Mouse (Mus musculus) forebrain, postnatal 0 days (tissue): ENCODE results near the gene Srsf2. TPM values are rescaled to one million over a fixed set of nuclear protein-coding genes. Genes with fewer than 3 reads are reported as not detected.
"Not testable (repeated sequence)": the region's sequence is repeated elsewhere in the genome, so short reads cannot be mapped to it uniquely, and the experiment has no call there.

Experiments used
- ATAC-seq: fragments of 200-750 bp; cut with Nextera tagmentation; 2 replicates; pipeline ENCODE4 v1.8.0; 2017; ENCODE audit warnings: mild to moderate bottlenecking, moderate library complexity
- DNase-seq: peaks from one replicate; pipeline ENCODE4 v3.0.0-alpha.2; 2015
- H3K27ac ChIP-seq: fragments of 300-500 bp; sonication (generic); 2 replicates; pipeline ENCODE4 v1.5.1; 2014; ENCODE audit warnings: low read depth, mild to moderate bottlenecking, antibody characterized with exemption, low read length, moderate library complexity, mixed read lengths
- H3K27me3 ChIP-seq: fragments of 300-500 bp; sonication (generic); 2 replicates; pipeline ENCODE4 v1.6.1; 2014; ENCODE audit warnings: mild to moderate bottlenecking, low read length, mixed read lengths; ENCODE audit not compliant: insufficient read depth
- H3K36me3 ChIP-seq: fragments of 300-500 bp; sonication (generic); 2 replicates; pipeline ENCODE4 v1.6.1; 2014; ENCODE audit warnings: mild to moderate bottlenecking, moderate library complexity; ENCODE audit not compliant: insufficient read depth
- H3K4me1 ChIP-seq: fragments of 300-500 bp; sonication (generic); 2 replicates; pipeline ENCODE4 v1.6.1; 2014; ENCODE audit warnings: antibody characterized with exemption; ENCODE audit not compliant: insufficient read depth
- H3K4me2 ChIP-seq: fragments of 300-500 bp; sonication (generic); 2 replicates; pipeline ENCODE4 v1.6.1; 2014; ENCODE audit warnings: low read depth, mild to moderate bottlenecking, moderate library complexity
- H3K4me3 ChIP-seq: fragments of 300-500 bp; sonication (generic); 2 replicates; pipeline ENCODE4 v1.5.1; 2014; ENCODE audit warnings: low read depth, low read length, mixed read lengths
- H3K9ac ChIP-seq: fragments of 300-500 bp; sonication (generic); 2 replicates; pipeline ENCODE4 v1.6.1; 2014; ENCODE audit warnings: mild to moderate bottlenecking
- H3K9me3 ChIP-seq: fragments of 300-500 bp; sonication (generic); 2 replicates; pipeline ENCODE4 v1.6.1; 2016; ENCODE audit warnings: low read length
- CTCF ChIP-seq: sonication (generic); IDR thresholded peaks from 2 replicates; pipeline ENCODE4 v1.5.1; 2016; ENCODE audit warnings: antibody characterized with exemption, control low read depth, low read depth
- WGBS: fragments of 180-500 bp; shearing (Covaris S2); extraction: QIAGEN DNeasy Blood & Tissue Kit; methylation state at CpG from one replicate; pipeline ENCODE4 v1.1.7; 2014; 5-methylcytosine and 5-hydroxymethylcytosine counted together
- polyA plus RNA-seq: library from polyadenylated mRNA; unstranded; fragments of >200 nt; fragmentation: Nextera tagmentation; extraction: Ambion mirVana; gene quantifications from 2 replicates; pipeline ENCODE4 v1.2.1, GENCODE M21; 2015
- total RNA-seq: library from RNA; depleted of rRNA; stranded (reverse); fragments of >200 nt; gene quantifications from 2 replicates; pipeline ENCODE4 v1.2.3, GENCODE M21; 2014; rRNA removed

Srsf2 gene
- 249 and 262 TPM in 2 replicates for total RNA-seq
- polyA plus RNA-seq: 477 and 486 TPM in 2 replicates

- ATAC-seq (peak; percentile 88), DNase-seq (peak; percentile 99)
- H3K9ac ChIP-seq: peak within 1 kb of the TSS; percentile 95
- peaks cover 20% of the 10 kb centered on the region for H3K4me1 ChIP-seq
- TF ChIP-seq CTCF: no peak
- H3K4me3 ChIP-seq: peak within 1 kb of the TSS; percentile 99
- WGBS: under 1% methylated on average over 59 of the region's 74 CpGs
- peaks cover 9% of the 10 kb centered on the region for H3K36me3 ChIP-seq
- H3K9me3 ChIP-seq: no peaks in the 10 kb centered on the region
- no peaks in the 10 kb centered on the region for H3K27me3 ChIP-seq
- peak within 1 kb of the TSS; percentile 99 for H3K27ac ChIP-seq
- peak within 1 kb of the TSS; percentile 76 for H3K4me2 ChIP-seq
These were observed at the start of gene Srsf2 for GRCm38 (mm10) chr11:116852891-116853511. TSS of gene Srsf2 (minus strand) at chr11:116853094.

- not testable (repeated sequence) for H3K27ac ChIP-seq, H3K36me3 ChIP-seq, DNase-seq, H3K9ac ChIP-seq, H3K4me2 ChIP-seq, H3K4me1 ChIP-seq, H3K4me3 ChIP-seq, H3K9me3 ChIP-seq, ATAC-seq
- WGBS: 84% methylated on average over 10 of the region's 10 CpGs
- H3K27me3 ChIP-seq: peaks cover 12% of the 10 kb centered on the region
These were observed 49.7 kb upstream of the Srsf2 start for GRCm38 (mm10) chr11:116902588-116902987.

- DNase-seq (no peak), ATAC-seq (no peak)
- Histone ChIP-seq H3K9me3 (no peaks in the 10 kb centered on the region), H3K4me1 (no peaks in the 10 kb centered on the region), H3K36me3 (no peaks in the 10 kb centered on the region), H3K27ac (no peak overlapping the region), H3K9ac (no peak overlapping the region), H3K4me2 (no peak overlapping the region), H3K27me3 (peaks cover 1% of the 10 kb centered on the region; the same call in 1 of the 2 replicates), H3K4me3 (no peak overlapping the region)
- TF ChIP-seq CTCF: no peak
- 81% methylated on average over 12 of the region's 12 CpGs for WGBS
These were observed 46.4 kb upstream of the Srsf2 start for GRCm38 (mm10) chr11:116899247-116899646.

GRCm38 (mm10) chr11:116895402-116895801, 42.5 kb upstream of the Srsf2 start:
- no peak overlapping the region for H3K4me3 ChIP-seq
- no peaks in the 10 kb centered on the region for H3K27me3 ChIP-seq
- no peak for ATAC-seq
- H3K9me3 ChIP-seq: no peaks in the 10 kb centered on the region
- TF ChIP-seq CTCF: no peak
- H3K27ac ChIP-seq: no peak overlapping the region
- WGBS: 51% methylated on average over 3 of the region's 3 CpGs
- no peak overlapping the region for H3K4me2 ChIP-seq
- no peaks in the 10 kb centered on the region for H3K4me1 ChIP-seq
- DNase-seq: no peak
- H3K36me3 ChIP-seq: no peaks in the 10 kb centered on the region
- no peak overlapping the region for H3K9ac ChIP-seq

- Histone ChIP-seq H3K36me3 (no peaks in the 10 kb centered on the region), H3K9me3 (no peaks in the 10 kb centered on the region), H3K27me3 (no peaks in the 10 kb centered on the region), H3K4me3 (no peak overlapping the region), H3K4me2 (no peak overlapping the region), H3K4me1 (no peaks in the 10 kb centered on the region), H3K9ac (no peak overlapping the region), H3K27ac (no peak overlapping the region)
- peak; percentile 46 for DNase-seq
- 0 out of 2 replicates have a peak, but pooled peaks have one; percentile 15 for TF ChIP-seq CTCF
- WGBS: 56% methylated on average over 19 of the region's 19 CpGs
- ATAC-seq: no peak
These were observed 40.9 kb upstream of the Srsf2 start for GRCm38 (mm10) chr11:116893532-116894442.

- no peaks in the 10 kb centered on the region for H3K9me3 ChIP-seq
- ATAC-seq (no peak), DNase-seq (no peak)
- no peak for TF ChIP-seq CTCF
- H3K9ac ChIP-seq: no peak overlapping the region
- no peaks in the 10 kb centered on the region for H3K27me3 ChIP-seq
- H3K4me2 ChIP-seq: no peak overlapping the region
- WGBS: 54% methylated on average over 5 of the region's 5 CpGs
- H3K4me3 ChIP-seq: no peak overlapping the region
- H3K4me1 ChIP-seq: no peaks in the 10 kb centered on the region
- H3K27ac ChIP-seq: no peak overlapping the region
- no peaks in the 10 kb centered on the region for H3K36me3 ChIP-seq
These were observed 34.2 kb upstream of the Srsf2 start for GRCm38 (mm10) chr11:116887136-116887535.
